Mouse (Mus musculus): ENCODE data around the gene Zdhhc7.

Zdhhc7 gene

GRCm38 (mm10) chr8:120036578-120036977, 64.7 kb downstream of the Zdhhc7 start:
- DNase-seq (ENCODE audit: low read depth, low spot score) = no peak

- no peak for DNase-seq (ENCODE audit: low read depth, low spot score)
Observed at GRCm38 (mm10) chr8:120036111-120036510, 65.2 kb downstream of the Zdhhc7 start.

- DNase-seq (ENCODE audit: low read depth, low spot score) = no peak
Observed at GRCm38 (mm10) chr8:120034471-120034870, 66.8 kb downstream of the Zdhhc7 start.

- no peak for DNase-seq (ENCODE audit: low read depth, low spot score)
Observed at GRCm38 (mm10) chr8:120032549-120033208, 68.6 kb downstream of the Zdhhc7 start.
